Mouse (Mus musculus) midbrain, embryonic 11.5 days (tissue): Measurements from ENCODE around the gene Ube2h. TPM values are rescaled to one million over a fixed set of nuclear protein-coding genes. Genes with fewer than 3 reads are reported as not detected.

ENCODE experiments used
- ATAC-seq: fragments of 200-750 bp; cut with Nextera tagmentation; 2 replicates; pipeline ENCODE4 v1.8.0; 2017; ENCODE audit warnings: moderate TSS enrichment, moderate library complexity; ENCODE audit not compliant: low FRiP score
- DNase-seq: peaks from one replicate; pipeline ENCODE4 v3.0.0; 2015; ENCODE audit warnings: low spot score; ENCODE audit errors: missing footprints
- H3K27ac ChIP-seq: fragments of 300-500 bp; sonication (generic); 2 replicates; pipeline ENCODE4 v1.5.1; 2014; ENCODE audit warnings: low read depth, low read length
- H3K27me3 ChIP-seq: fragments of 300-500 bp; sonication (generic); 2 replicates; pipeline ENCODE4 v1.6.1; 2014; ENCODE audit warnings: mild to moderate bottlenecking, low read length, moderate library complexity, mixed read lengths; ENCODE audit not compliant: control insufficient read depth, insufficient read depth
- H3K36me3 ChIP-seq: fragments of 300-500 bp; sonication (generic); 2 replicates; pipeline ENCODE4 v1.6.1; 2014; ENCODE audit warnings: mild to moderate bottlenecking, low read length, moderate library complexity, mixed read lengths; ENCODE audit not compliant: control insufficient read depth, insufficient read depth
- H3K4me1 ChIP-seq: fragments of 300-500 bp; sonication (generic); 2 replicates; pipeline ENCODE4 v1.6.1; 2014; ENCODE audit warnings: low read length; ENCODE audit not compliant: control insufficient read depth, insufficient read depth
- H3K4me2 ChIP-seq: fragments of 300-500 bp; sonication (generic); 2 replicates; pipeline ENCODE4 v1.6.1; 2014; ENCODE audit warnings: mild to moderate bottlenecking, moderate library complexity
- H3K4me3 ChIP-seq: fragments of 300-500 bp; sonication (generic); 2 replicates; pipeline ENCODE4 v1.5.1; 2014; ENCODE audit warnings: low read depth, low read length
- H3K9ac ChIP-seq: fragments of 300-500 bp; sonication (generic); 2 replicates; pipeline ENCODE4 v1.6.1; 2014; ENCODE audit warnings: low read length
- H3K9me3 ChIP-seq: fragments of 300-500 bp; sonication (generic); 2 replicates; pipeline ENCODE4 v1.6.1; 2016; ENCODE audit warnings: low read length; ENCODE audit not compliant: control insufficient read depth
- WGBS: fragments of 180-500 bp; shearing (Covaris S2); extraction: QIAGEN DNeasy Blood & Tissue Kit; methylation state at CpG from one replicate; pipeline ENCODE4 v1.1.7; 2014; 5-methylcytosine and 5-hydroxymethylcytosine counted together
- microRNA counts: library from miRNA; unstranded; fragments of <30 nt; microRNA quantifications from one replicate; lab custom pipeline; 2015
- microRNA-seq: library from miRNA; unstranded; fragments of <30 nt; microRNA quantifications from one replicate; pipeline ENCODE4, GENCODE M21; 2017
- polyA plus RNA-seq: library from polyadenylated mRNA; unstranded; fragments of >200 nt; fragmentation: Nextera tagmentation; extraction: Ambion mirVana; gene quantifications from 2 replicates; pipeline ENCODE4 v1.2.1, GENCODE M21; 2014

Ube2h gene
- polyA plus RNA-seq, 1 experiment from 2014 or later: 52.3 TPM

- ATAC-seq (no peak), DNase-seq (no peak)
- Histone ChIP-seq H3K4me1 (0 out of 2 replicates have a peak, but pooled peaks cover 2% of the 10 kb centered on the region), H3K27me3 (no peaks in the 10 kb centered on the region), H3K9me3 (no peaks in the 10 kb centered on the region), H3K9ac (no peak overlapping the region), H3K4me2 (no peak overlapping the region), H3K36me3 (no peaks in the 10 kb centered on the region), H3K4me3 (no peak overlapping the region), H3K27ac (no peak overlapping the region)
- 68% methylated on average over 2 of the region's 2 CpGs for WGBS
Measured at GRCm38 (mm10) chr6:30161618-30162017, 142.7 kb downstream of the Ube2h start.

MicroRNAs encoded within 50 kb of the gene (microRNA counts, 519-probe panel; counts per million panel counts)
- microRNA mmu-miR-182 (lab: Ali Mortazavi, UCI) (3,218 counts per million, percentile 16 among the panel's probes with 10 or more counts), microRNA mmu-miR-183 (lab: Ali Mortazavi, UCI) (4,195 counts per million, percentile 35 among the panel's probes with 10 or more counts), microRNA mmu-miR-96 (lab: Ali Mortazavi, UCI) (5,172 counts per million, percentile 60 among the panel's probes with 10 or more counts)

Small RNA genes lying within 50 kb of the gene (microRNA-seq; reads per million reads assigned to microRNA genes)
- gene Mir182 (1,761 reads per million, percentile 84 among the genes with 10 or more reads in this experiment), gene Mir183 (2,416 reads per million, percentile 85 among the genes with 10 or more reads in this experiment), gene Mir96 (822 reads per million, percentile 77 among the genes with 10 or more reads in this experiment)

Other genes with a start within 250 kb of the Ube2h start
- gene Zc3hc1, start 86.5 kb upstream of the Ube2h start, polyA plus RNA-seq: 75.4 and 76.8 TPM in 2 replicates
- gene Klhdc10, start 97.3 kb upstream of the Ube2h start, polyA plus RNA-seq: 28.3 and 28.8 TPM in 2 replicates
- gene Tmem209, start 205.2 kb upstream of the Ube2h start, polyA plus RNA-seq: 46.0 and 58.1 TPM in 2 replicates
- 0.49 and 0.68 TPM in 2 replicates for gene Ssmem1, start 205.3 kb upstream of the Ube2h start, polyA plus RNA-seq
- gene Cpa2, start 237.0 kb upstream of the Ube2h start, polyA plus RNA-seq: 13.0 and 15.5 TPM in 2 replicates